Comparison of ENCODE assay signal across 20 mouse cellular contexts in genomic region chr9:121072127-121072757, GRCm38 (mm10).
DNase-seq lines count a peak whose midpoint lies in the region; ATAC-seq lines count a peak whose summit lies in the region.
"Had no signal": no experiment of that assay in that cellular context is flagged by ENCODE, and none has a peak within 500 bp of the region (broad histone marks: within the 10 kb centered on the region; RNA-seq: fewer than 3 reads in every experiment).

No protein-coding gene starts in this region.

- peaks cover 39% of the 10 kb centered on the region for H3K4me1 ChIP-seq in limb, embryonic 13.5 days
- H3K4me1 ChIP-seq: liver, embryonic 13.5 days had no signal

- H3K27ac ChIP-seq in limb, embryonic 13.5 days: peak overlapping the region; percentile 48
- H3K27ac ChIP-seq: embryonic facial prominence, embryonic 15.5 days; heart, embryonic 10.5 days; hindbrain, postnatal 0 days; liver, embryonic 13.5 days; midbrain, embryonic 10.5 days; neural tube, embryonic 15.5 days had no signal

- H3K36me3 ChIP-seq in limb, embryonic 13.5 days: no peaks in the 10 kb centered on the region
- H3K36me3 ChIP-seq: embryonic facial prominence, embryonic 15.5 days; heart, embryonic 10.5 days; liver, embryonic 13.5 days; midbrain, embryonic 10.5 days; neural tube, embryonic 15.5 days had no signal

- H3K27me3 ChIP-seq in limb, embryonic 13.5 days: 0 out of 2 replicates have a peak, but pooled peaks cover 3% of the 10 kb centered on the region
- H3K27me3 ChIP-seq: embryonic facial prominence, embryonic 15.5 days; liver, embryonic 13.5 days; neural tube, embryonic 15.5 days had no signal

- H3K9ac ChIP-seq in limb, embryonic 13.5 days: no peak overlapping the region
- H3K9ac ChIP-seq: embryonic facial prominence, embryonic 15.5 days; liver, embryonic 13.5 days; neural tube, embryonic 15.5 days had no signal

- no peak overlapping the region for H3K4me2 ChIP-seq in limb, embryonic 13.5 days (replicated peaks)
- H3K4me2 ChIP-seq: embryonic facial prominence, embryonic 15.5 days; liver, embryonic 13.5 days; neural tube, embryonic 15.5 days had no signal

- peak; percentile 40 to 62 for DNase-seq in cerebellum, postnatal 10 days
- DNase-seq in cerebellum, adult 18-20 months: no peak
- peak; percentile 40 for DNase-seq in left cerebral cortex, postnatal 4 days
- DNase-seq in left cerebral cortex, adult 18-20 months (ENCODE audit: low spot score in 2 of 2): no peak
- DNase-seq in thymus, postnatal 25 days: peak; percentile 51
- no peak for DNase-seq in gastrocnemius, postnatal 14 days
- no peak for DNase-seq in kidney, adult 9 months
- DNase-seq: gastrocnemius, postnatal 36 days; heart, postnatal 14 days; kidney, adult 11 months; kidney, postnatal 14 days; layer of hippocampus, adult 9-11 months; liver, embryonic 13.5 days had no signal

- 48% methylated on average over 8 of the region's 8 CpGs for WGBS in limb, embryonic 13.5 days

- no peak overlapping the region for H3K4me3 ChIP-seq in limb, embryonic 13.5 days
- H3K4me3 ChIP-seq: embryonic facial prominence, embryonic 15.5 days; heart, embryonic 10.5 days; liver, embryonic 13.5 days; midbrain, embryonic 10.5 days; neural tube, embryonic 15.5 days had no signal

- no peaks in the 10 kb centered on the region for H3K9me3 ChIP-seq in limb, embryonic 13.5 days
- H3K9me3 ChIP-seq: embryonic facial prominence, embryonic 15.5 days; heart, embryonic 10.5 days; liver, embryonic 13.5 days; midbrain, embryonic 10.5 days; neural tube, embryonic 15.5 days had no signal

- ATAC-seq in limb, embryonic 13.5 days (ENCODE audit: low FRiP score, low read depth): no peak
- ATAC-seq: forebrain, embryonic 14.5 days; hindbrain, postnatal 0 days had no signal

- intact Hi-C loops in left cerebral cortex, postnatal 4 days (cut with DNase I): no loop called here
- intact Hi-C loops in gastrocnemius, postnatal 14 days (cut with DNase I; ENCODE audit: low total_unique reads): no loop called here

Comparison
In these comparisons a context has a peak if more than half of its experiments do, and no peak if none do; other contexts are left out.
1. DNase-seq: peak in cerebellum, postnatal 10 days (2 of 2), left cerebral cortex, postnatal 4 days (single experiment) and thymus, postnatal 25 days (single experiment); none in cerebellum, adult 18-20 months (0 of 2), left cerebral cortex, adult 18-20 months (0 of 2), gastrocnemius, postnatal 14 days (single experiment) and kidney, adult 9 months (single experiment).